Mouse (Mus musculus) ovary, adult 2 months (tissue): ENCODE data around the gene Pramel6. TPM values are rescaled to one million over a fixed set of nuclear protein-coding genes. Genes with fewer than 3 reads are reported as not detected.

ENCODE experiments used
- polyA plus RNA-seq: library from polyadenylated mRNA; depleted of rRNA; stranded (reverse); fragments of >200 nt; gene quantifications from 2 replicates; pipeline ENCODE4 v1.2.3, GENCODE M21; 2012; rRNA removed

The Pramel6 gene
- polyA plus RNA-seq: not detected in 2 replicates

DNA sequence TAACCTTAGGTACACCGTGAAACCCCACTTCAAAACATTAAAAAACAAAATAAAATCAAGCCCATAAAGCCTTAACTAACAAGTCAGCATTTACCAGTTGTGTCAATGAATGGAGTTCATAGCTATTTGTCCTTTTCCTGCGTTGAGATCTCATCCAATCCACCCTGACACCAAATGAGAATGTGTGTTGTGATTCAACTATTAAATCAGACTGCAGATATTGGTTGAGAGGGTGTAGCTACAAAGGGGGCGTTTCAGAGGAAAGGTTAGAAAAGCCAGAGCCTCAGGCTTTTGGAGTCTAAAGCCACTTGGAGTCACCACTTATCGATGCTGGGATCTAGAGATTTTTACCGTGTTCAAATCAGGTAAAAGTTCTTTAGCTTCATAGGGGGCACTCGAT lies at the start of gene Pramel6:
Gene Pramel6, plus strand, starts transcription at position 301 of the 400 bp plus-strand sequence.

DNA sequence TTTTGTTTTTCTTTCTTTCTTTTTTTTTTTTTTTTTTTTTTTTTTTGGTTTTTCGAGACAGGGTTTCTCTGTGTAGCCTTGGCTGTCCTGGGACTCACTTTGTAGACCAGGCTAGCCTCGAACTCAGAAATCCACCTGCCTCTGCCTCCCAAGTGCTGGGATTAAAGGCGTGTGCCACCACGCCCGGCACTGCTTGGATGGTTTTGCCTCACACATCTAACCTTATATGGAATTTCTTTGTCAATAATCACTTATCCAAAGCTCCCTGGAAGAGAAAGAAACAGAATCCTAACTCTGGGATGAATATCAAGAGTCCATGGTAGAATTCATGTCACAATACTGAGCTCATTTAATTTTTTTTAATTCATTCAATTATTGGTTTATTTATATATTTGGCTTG lies 9.4 kb upstream of the Pramel6 start, which contains the start of gene Pramel7:
Gene Pramel7, minus strand, starts transcription at position 101 of the 400 bp plus-strand sequence.

GRCm38 (mm10) chr2:87531496-87531895 lies 25.1 kb downstream of the Pramel6 start, which contains the start of gene Olfr153:
Gene Olfr153 (plus strand): TSS chr2:87531796.

DNA sequence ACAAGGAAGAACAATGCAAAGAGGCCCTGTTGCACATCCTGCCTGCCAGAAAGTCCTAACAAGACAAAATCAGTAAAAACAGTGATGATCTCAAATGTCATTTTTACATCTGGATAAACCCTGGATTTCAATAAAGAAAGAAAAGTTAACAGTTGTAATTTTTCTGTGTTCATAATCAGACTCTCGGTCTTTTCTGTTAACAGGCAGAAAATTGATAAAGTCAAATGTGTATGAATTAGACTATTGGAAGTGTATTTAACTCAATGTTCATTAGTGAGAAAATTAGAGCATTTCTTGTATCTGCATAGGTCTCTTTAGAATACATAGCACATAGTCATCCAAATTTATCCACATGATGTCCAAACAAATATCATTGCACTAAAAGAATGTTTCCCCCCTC lies 39.1 kb downstream of the Pramel6 start, which contains the start of gene Olfr1128:
Gene Olfr1128, minus strand, starts transcription at position 101 of the 400 bp plus-strand sequence.

Other genes starting within 250 kb of the Pramel6 start
- gene Olfr1116, start 239.0 kb upstream of the Pramel6 start, polyA plus RNA-seq: not detected in 2 replicates
- gene Olfr1118, start 199.0 kb upstream of the Pramel6 start, polyA plus RNA-seq: not detected in 2 replicates
- not detected in 2 replicates for gene Olfr1120, start 151.8 kb upstream of the Pramel6 start, polyA plus RNA-seq
- not detected in 2 replicates for gene Olfr1121, start 136.7 kb upstream of the Pramel6 start, polyA plus RNA-seq
- not detected in 2 replicates for gene Olfr1122, start 120.7 kb upstream of the Pramel6 start, polyA plus RNA-seq
- gene Olfr1123, start 89.9 kb upstream of the Pramel6 start, polyA plus RNA-seq: not detected in 2 replicates
- not detected in 2 replicates for gene Olfr1124, start 76.3 kb upstream of the Pramel6 start, polyA plus RNA-seq
- not detected in 2 replicates for gene Olfr1126, start 52.6 kb upstream of the Pramel6 start, polyA plus RNA-seq
- gene Pramel7, start 9.5 kb upstream of the Pramel6 start, polyA plus RNA-seq: not detected in 2 replicates
- not detected in 2 replicates for gene Olfr153, start 25.2 kb downstream of the Pramel6 start, polyA plus RNA-seq
- gene Olfr1128, start 39.0 kb downstream of the Pramel6 start, polyA plus RNA-seq: not detected in 2 replicates
- gene Olfr1129, start 67.3 kb downstream of the Pramel6 start, polyA plus RNA-seq: not detected in 2 replicates
- gene Olfr1130, start 99.6 kb downstream of the Pramel6 start, polyA plus RNA-seq: not detected in 2 replicates
- gene Olfr1131, start 120.5 kb downstream of the Pramel6 start, polyA plus RNA-seq: not detected in 2 replicates
- not detected in 2 replicates for gene Olfr1132, start 131.0 kb downstream of the Pramel6 start, polyA plus RNA-seq
- not detected in 2 replicates for gene Olfr1133, start 140.8 kb downstream of the Pramel6 start, polyA plus RNA-seq
- gene Olfr1134, start 151.9 kb downstream of the Pramel6 start, polyA plus RNA-seq: not detected in 2 replicates
- not detected in 2 replicates for gene Olfr1135, start 167.1 kb downstream of the Pramel6 start, polyA plus RNA-seq
- gene Olfr1136, start 187.4 kb downstream of the Pramel6 start, polyA plus RNA-seq: not detected in 2 replicates
- not detected in 2 replicates for gene Olfr1137, start 206.6 kb downstream of the Pramel6 start, polyA plus RNA-seq
- not detected in 2 replicates for gene Olfr1138, start 233.4 kb downstream of the Pramel6 start, polyA plus RNA-seq
- not detected in 2 replicates for gene Olfr1140, start 237.2 kb downstream of the Pramel6 start, polyA plus RNA-seq
- not detected in 2 replicates for gene Olfr1141, start 247.4 kb downstream of the Pramel6 start, polyA plus RNA-seq